Mouse (Mus musculus): ENCODE data around the gene Lsm7. TPM values are rescaled to one million over a fixed set of nuclear protein-coding genes. Genes with fewer than 3 reads are reported as not detected.

Lsm7 gene
- polyA plus RNA-seq, 1 experiment = 79.1 TPM

GRCm38 (mm10) chr10:80802996-80803395 lies 52.0 kb downstream of the Lsm7 start:
- DNase-seq = no peak
- WGBS = 74% methylated on average over 3 of the region's 3 CpGs

More at GRCm38 (mm10) chr10:80802996-80803395, 52.0 kb downstream of the Lsm7 start:
- Histone ChIP-seq H3K4me1 (ENCODE audit: control insufficient read depth, insufficient read depth, low read length) (peaks cover 12% of the 10 kb centered on the region), H3K4me3 (replicated peaks; ENCODE audit: extremely low read depth, low read depth, low read length) (no peak overlapping the region)
- no peak for TF ChIP-seq POLR2A (IDR thresholded peaks at IDR 0.05; ENCODE audit: borderline replicate concordance, extremely low read depth, low read depth, low read length)
- TF ChIP-seq CTCF (IDR thresholded peaks at IDR 0.05; ENCODE audit: insufficient read depth, low read length) = no peak

Other genes with a start within 250 kb of the Lsm7 start
- 1.6 and 2.2 TPM in 2 replicates for gene Gm49322, start 249.2 kb downstream of the Lsm7 start, polyA plus RNA-seq (2012; rRNA removed)
- gene Csnk1g2, start 232.4 kb downstream of the Lsm7 start, polyA plus RNA-seq (2012; rRNA removed) = 246 and 276 TPM in 2 replicates
- 87.0 and 91.3 TPM in 2 replicates for gene Btbd2, start 198.1 kb downstream of the Lsm7 start, polyA plus RNA-seq (2012; rRNA removed)
- 267 and 338 TPM in 2 replicates for gene Mknk2, start 177.1 kb downstream of the Lsm7 start, polyA plus RNA-seq (2012; rRNA removed)
- gene Mob3a, start 153.2 kb downstream of the Lsm7 start, polyA plus RNA-seq (2012; rRNA removed) = 51.5 and 52.4 TPM in 2 replicates
- gene Izumo4, start 153.0 kb downstream of the Lsm7 start, polyA plus RNA-seq (2012; rRNA removed) = 61.9 and 70.8 TPM in 2 replicates
- gene Ap3d1, start 112.9 kb downstream of the Lsm7 start, polyA plus RNA-seq (2012; rRNA removed) = 111 and 136 TPM in 2 replicates
- gene Dot1l, start 100.0 kb downstream of the Lsm7 start, polyA plus RNA-seq (2012; rRNA removed) = 29.9 and 43.0 TPM in 2 replicates
- gene Sf3a2, start 57.0 kb downstream of the Lsm7 start, polyA plus RNA-seq (2012; rRNA removed) = 35.7 and 38.7 TPM in 2 replicates
- gene Plekhj1, start 56.6 kb downstream of the Lsm7 start, polyA plus RNA-seq (2012; rRNA removed) = 51.2 and 58.8 TPM in 2 replicates
- 0.62 and 1.3 TPM in 2 replicates for gene Amh, start 50.0 kb downstream of the Lsm7 start, polyA plus RNA-seq (2012; rRNA removed)
- gene Jsrp1, start 41.7 kb downstream of the Lsm7 start, polyA plus RNA-seq (2012; rRNA removed) = 7.7 TPM in 1 of 2 replicates, not detected in the other
- gene Oaz1, start 28.6 kb downstream of the Lsm7 start, polyA plus RNA-seq (2012; rRNA removed) = 804 and 834 TPM in 2 replicates
- gene Lingo3, start 11.2 kb downstream of the Lsm7 start, polyA plus RNA-seq (2012; rRNA removed) = 0.10 and 0.31 TPM in 2 replicates
- 91.7 and 93.9 TPM in 2 replicates for gene Sppl2b, start 66 bp upstream of the Lsm7 start, polyA plus RNA-seq (2012; rRNA removed)
- 0.06 and 0.07 TPM in 2 replicates for gene Tmprss9, start 16.6 kb upstream of the Lsm7 start, polyA plus RNA-seq (2012; rRNA removed)
- 157 and 196 TPM in 2 replicates for gene Timm13, start 45.8 kb upstream of the Lsm7 start, polyA plus RNA-seq (2012; rRNA removed)
- 9.4 and 11.3 TPM in 2 replicates for gene Lmnb2, start 63.0 kb upstream of the Lsm7 start, polyA plus RNA-seq (2012; rRNA removed)
- 103 and 120 TPM in 2 replicates for gene Gadd45b, start 74.9 kb upstream of the Lsm7 start, polyA plus RNA-seq (2012; rRNA removed)
- gene Gng7, start 159.7 kb upstream of the Lsm7 start, polyA plus RNA-seq (2012; rRNA removed) = 2.6 and 3.0 TPM in 2 replicates
- 0.03 TPM in 1 of 2 replicates, not detected in the other for gene Diras1, start 170.5 kb upstream of the Lsm7 start, polyA plus RNA-seq (2012; rRNA removed)
- gene Slc39a3, start 182.2 kb upstream of the Lsm7 start, polyA plus RNA-seq (2012; rRNA removed) = 44.2 and 46.9 TPM in 2 replicates
- 182 and 183 TPM in 2 replicates for gene Sgta, start 205.0 kb upstream of the Lsm7 start, polyA plus RNA-seq (2012; rRNA removed)
- 31.7 and 59.6 TPM in 2 replicates for gene Thop1, start 214.8 kb upstream of the Lsm7 start, polyA plus RNA-seq (2012; rRNA removed)
- gene Creb3l3, start 243.7 kb upstream of the Lsm7 start, polyA plus RNA-seq (2012; rRNA removed) = 0.15 and 0.47 TPM in 2 replicates

Measured in lung, adult 2 months (tissue).